Mouse (Mus musculus): ENCODE results near the gene Dnase1.
"Not testable (repeated sequence)": the region's sequence is repeated elsewhere in the genome, so short reads cannot be mapped to it uniquely, and the experiment has no call there.

The Dnase1 gene

GRCm38 (mm10) chr16:4036807-4037206 lies at the start of gene Dnase1:
Gene Dnase1 (plus strand): TSS chr16:4036942.
- DNase-seq = no peak

GRCm38 (mm10) chr16:3988410-3988809 lies 48.3 kb upstream of the Dnase1 start:
- DNase-seq = no peak

GRCm38 (mm10) chr16:4003489-4004398 lies 33.0 kb upstream of the Dnase1 start, which contains the start of gene Slx4:
Gene Slx4 (minus strand): TSS chr16:4003770.
- DNase-seq = peak; percentile 98

GRCm38 (mm10) chr16:4012882-4013570 lies 23.7 kb upstream of the Dnase1 start:
- no peak for DNase-seq

- DNase-seq = no peak
Measured at GRCm38 (mm10) chr16:4014040-4014668, 22.6 kb upstream of the Dnase1 start.

GRCm38 (mm10) chr16:4016786-4017185 lies 20.0 kb upstream of the Dnase1 start:
- DNase-seq = not testable (repeated sequence)

GRCm38 (mm10) chr16:4017466-4017865 lies 19.3 kb upstream of the Dnase1 start:
- not testable (repeated sequence) for DNase-seq

- DNase-seq = no peak
Measured at GRCm38 (mm10) chr16:4021241-4021640, 15.5 kb upstream of the Dnase1 start.

GRCm38 (mm10) chr16:4022719-4023118 lies 14.0 kb upstream of the Dnase1 start:
- no peak for DNase-seq

GRCm38 (mm10) chr16:4026672-4027071 lies 10.1 kb upstream of the Dnase1 start:
- no peak for DNase-seq

- no peak for DNase-seq
Measured at GRCm38 (mm10) chr16:4027211-4027610, 9.5 kb upstream of the Dnase1 start.

- peak; percentile 21 for DNase-seq
Measured at GRCm38 (mm10) chr16:4029371-4029841, 7.3 kb upstream of the Dnase1 start.

GRCm38 (mm10) chr16:4030501-4030900 lies 6.2 kb upstream of the Dnase1 start:
- no peak for DNase-seq

GRCm38 (mm10) chr16:4031441-4032274 lies 5.1 kb upstream of the Dnase1 start:
- no peak for DNase-seq

GRCm38 (mm10) chr16:4032341-4032748 lies 4.4 kb upstream of the Dnase1 start:
- no peak for DNase-seq

GRCm38 (mm10) chr16:4033971-4034370 lies 2.8 kb upstream of the Dnase1 start:
- no peak for DNase-seq

- DNase-seq = no peak
Measured at GRCm38 (mm10) chr16:4034476-4034875, 2.3 kb upstream of the Dnase1 start.

- DNase-seq = no peak
Measured at GRCm38 (mm10) chr16:4035575-4035974, 1.2 kb upstream of the Dnase1 start.

- no peak for DNase-seq
Measured at GRCm38 (mm10) chr16:4037690-4038089, 948 bp downstream of the Dnase1 start.

- DNase-seq = no peak
Measured at GRCm38 (mm10) chr16:4040206-4040605, 3.5 kb downstream of the Dnase1 start.

GRCm38 (mm10) chr16:4041646-4042045 lies 4.9 kb downstream of the Dnase1 start:
- DNase-seq = no peak

GRCm38 (mm10) chr16:4044093-4044492 lies 7.4 kb downstream of the Dnase1 start:
- DNase-seq = no peak

Data from retina, postnatal 1 day (tissue).